Mouse (Mus musculus) lung, postnatal 0 days (tissue): ENCODE measurements at regions not wholly inside any gene's neighbourhood (a gene's known extent, or its start where the extent isn't known, plus 50 kb on each side); places are given as distances from the start of the nearest gene placed in this dataset.

ENCODE experiments used
- ATAC-seq: fragments of 200-750 bp; cut with Nextera tagmentation; 2 replicates; pipeline ENCODE4 v1.8.0; 2017; ENCODE audit warnings: moderate library complexity
- DNase-seq: peaks from one replicate; pipeline ENCODE4 v3.0.0-alpha.2; 2016; ENCODE audit warnings: low spot score
- H3K27ac ChIP-seq: fragments of 300-500 bp; sonication (generic); 2 replicates; pipeline ENCODE4 v1.5.1; 2014; ENCODE audit warnings: antibody characterized with exemption, mild to moderate bottlenecking, low read length, mixed read lengths
- H3K27me3 ChIP-seq: fragments of 300-500 bp; sonication (generic); replicated peaks from 2 replicates; pipeline ENCODE4 v1.6.1; 2014; ENCODE audit warnings: low read length, mixed read lengths; ENCODE audit not compliant: insufficient read depth
- H3K36me3 ChIP-seq: fragments of 300-500 bp; sonication (generic); 2 replicates; pipeline ENCODE4 v1.6.1; 2014; ENCODE audit warnings: low read length, mixed read lengths; ENCODE audit not compliant: insufficient read depth
- H3K4me1 ChIP-seq: fragments of 300-500 bp; sonication (generic); 2 replicates; pipeline ENCODE4 v1.6.1; 2014; ENCODE audit warnings: antibody characterized with exemption, low read depth, low read length, mixed read lengths; ENCODE audit not compliant: insufficient read depth
- H3K4me2 ChIP-seq: fragments of 300-500 bp; sonication (generic); replicated peaks from 2 replicates; pipeline ENCODE4 v1.6.1; 2014; ENCODE audit warnings: low read depth, mild to moderate bottlenecking, low read length, moderate library complexity, mixed read lengths
- H3K4me3 ChIP-seq: fragments of 300-500 bp; sonication (generic); 2 replicates; pipeline ENCODE4 v1.5.1; 2014; ENCODE audit warnings: low read depth, low read length
- H3K9ac ChIP-seq: fragments of 300-500 bp; sonication (generic); replicated peaks from 2 replicates; pipeline ENCODE4 v1.6.1; 2014; ENCODE audit warnings: low read depth, mild to moderate bottlenecking
- H3K9me3 ChIP-seq: fragments of 300-500 bp; sonication (generic); 2 replicates; pipeline ENCODE4 v1.6.1; 2016; ENCODE audit warnings: low read length, mixed read lengths
- CTCF ChIP-seq: IDR thresholded peaks from 2 replicates; pipeline ENCODE4 v1.5.1; 2016; ENCODE audit warnings: antibody characterized with exemption, mild to moderate bottlenecking
- EP300 ChIP-seq: IDR thresholded peaks from 2 replicates; pipeline ENCODE4 v1.6.1; 2016; ENCODE audit warnings: antibody characterized with exemption, mild to moderate bottlenecking, control low read depth
- WGBS: fragments of 180-500 bp; shearing (Covaris S2); extraction: QIAGEN DNeasy Blood & Tissue Kit; methylation state at CpG from one replicate; pipeline ENCODE4 v1.1.7; 2014; 5-methylcytosine and 5-hydroxymethylcytosine counted together

DNA sequence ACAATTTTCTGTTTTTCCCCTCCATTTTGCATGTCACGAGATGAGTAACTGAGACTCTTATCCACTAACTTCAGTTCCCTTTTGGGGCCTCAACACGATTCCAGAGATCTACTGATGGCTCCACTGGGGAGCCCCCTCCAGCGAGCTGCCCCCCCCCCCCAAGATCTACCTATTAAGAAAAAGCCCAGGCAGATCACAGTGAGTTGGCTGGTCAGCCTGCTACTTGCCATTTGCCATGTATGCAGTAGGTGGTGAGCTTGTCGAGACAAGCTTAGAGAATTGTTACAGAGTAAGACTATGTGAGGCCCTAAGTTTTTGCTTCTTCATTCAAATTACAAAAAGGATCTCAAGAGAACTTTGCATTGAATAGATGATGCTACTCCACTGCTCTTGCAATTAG, 426.3 kb upstream of the Ubash3b start:
- no peaks in the 10 kb centered on the region for H3K27me3 ChIP-seq
- H3K36me3 ChIP-seq, result no peaks in the 10 kb centered on the region
- no peak overlapping the region for H3K9ac ChIP-seq
- H3K9me3 ChIP-seq, result no peaks in the 10 kb centered on the region
- TF ChIP-seq CTCF (no peak), EP300 (no peak)
- DNase-seq, result no peak
- 63% methylated on average over 4 of the region's 4 CpGs for WGBS
- no peak overlapping the region for H3K27ac ChIP-seq
- no peaks in the 10 kb centered on the region for H3K4me1 ChIP-seq
- no peak overlapping the region for H3K4me3 ChIP-seq
- no peak for ATAC-seq
- no peak overlapping the region for H3K4me2 ChIP-seq

DNA sequence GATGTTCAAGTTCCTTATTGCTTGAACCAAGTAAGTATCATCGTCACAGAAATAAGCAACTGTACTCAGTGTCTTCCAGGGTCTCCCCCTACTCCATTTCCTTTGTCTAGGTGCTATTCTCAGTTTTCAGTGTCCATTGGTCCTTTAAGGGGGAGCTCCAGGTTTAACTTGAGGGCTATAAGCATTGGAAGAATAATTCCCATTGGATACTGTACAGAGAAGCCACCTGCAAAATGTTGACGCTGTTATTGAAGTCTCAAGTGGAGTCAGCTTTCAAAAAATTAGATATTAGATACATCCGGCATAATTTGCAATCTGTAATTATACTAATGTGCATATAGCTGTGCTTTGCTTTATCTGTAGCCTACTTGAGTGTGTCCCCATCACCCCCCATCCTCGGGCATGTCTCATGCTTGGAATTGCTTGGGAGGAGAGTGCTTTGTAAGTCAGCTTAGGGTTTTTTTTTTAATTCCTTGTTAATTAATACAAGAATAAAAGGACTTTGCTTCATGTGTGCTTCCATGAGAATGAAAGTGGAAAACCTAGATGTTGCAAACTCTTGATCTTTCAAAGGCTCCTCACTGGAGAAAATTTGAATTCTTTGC, 425.6 kb upstream of the Ubash3b start:
- H3K27me3 ChIP-seq, result no peaks in the 10 kb centered on the region
- H3K4me3 ChIP-seq, result no peak overlapping the region
- no peak overlapping the region for H3K4me2 ChIP-seq
- WGBS, result 70% methylated on average over 4 of the region's 4 CpGs
- ATAC-seq (no peak), DNase-seq (no peak)
- no peak overlapping the region for H3K9ac ChIP-seq
- no peaks in the 10 kb centered on the region for H3K36me3 ChIP-seq
- TF ChIP-seq CTCF (no peak), EP300 (no peak)
- no peaks in the 10 kb centered on the region for H3K4me1 ChIP-seq
- H3K27ac ChIP-seq, result no peak overlapping the region
- H3K9me3 ChIP-seq, result no peaks in the 10 kb centered on the region

DNA sequence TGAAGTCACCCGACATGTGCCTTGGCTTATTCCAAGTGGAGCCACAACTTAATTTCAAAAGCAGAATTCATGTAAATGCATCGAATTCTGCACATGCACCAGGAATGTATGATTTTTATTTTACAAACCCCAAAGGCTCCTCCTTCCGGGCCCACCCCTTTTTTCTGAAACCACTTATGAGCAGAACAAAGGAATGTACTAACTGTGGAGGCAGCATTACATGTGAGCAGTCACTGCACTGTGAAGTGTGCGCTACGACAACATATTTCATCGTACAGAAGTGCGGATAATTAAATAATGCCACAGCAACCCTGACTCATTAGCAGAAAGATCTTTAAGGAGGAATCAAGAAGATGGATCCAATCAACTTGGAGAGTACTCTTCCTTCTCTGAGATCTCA, 424.8 kb upstream of the Ubash3b start:
- Histone ChIP-seq H3K36me3 (no peaks in the 10 kb centered on the region), H3K9ac (no peak overlapping the region), H3K9me3 (no peaks in the 10 kb centered on the region), H3K4me2 (peak overlapping the region; percentile 32; the same call in 1 of the 2 replicates), H3K4me1 (no peaks in the 10 kb centered on the region), H3K27me3 (no peaks in the 10 kb centered on the region), H3K27ac (no peak overlapping the region), H3K4me3 (no peak overlapping the region)
- TF ChIP-seq EP300 (no peak), CTCF (no peak)
- ATAC-seq (peak; percentile 56; the same call in 1 of the 2 replicates), DNase-seq (peak; percentile 52)
- 61% methylated on average over 7 of the region's 7 CpGs for WGBS

DNA sequence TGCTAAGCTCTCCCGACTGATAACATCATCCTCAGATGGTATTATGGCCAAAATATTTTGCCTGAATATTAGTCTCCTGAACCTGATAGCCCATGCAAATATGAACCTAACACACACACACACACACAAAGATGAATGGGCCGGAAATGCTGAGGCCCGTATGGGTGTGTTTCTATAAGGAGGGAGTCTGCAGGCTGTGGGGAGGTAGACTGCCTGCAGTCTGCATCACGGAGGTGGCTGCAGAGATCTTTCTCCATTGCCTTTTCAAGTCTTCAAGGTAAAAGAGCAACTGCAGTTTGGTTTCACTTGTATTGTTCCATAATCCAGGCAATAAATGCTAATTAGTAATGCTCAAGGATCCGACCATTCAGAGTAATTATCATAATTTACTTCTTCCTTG, 424.3 kb upstream of the Ubash3b start:
- H3K9me3 ChIP-seq, result no peaks in the 10 kb centered on the region
- DNase-seq (no peak), ATAC-seq (no peak)
- no peak overlapping the region for H3K27ac ChIP-seq
- no peaks in the 10 kb centered on the region for H3K36me3 ChIP-seq
- 54% methylated on average over 5 of the region's 5 CpGs for WGBS
- H3K4me1 ChIP-seq, result no peaks in the 10 kb centered on the region
- no peak overlapping the region for H3K9ac ChIP-seq
- H3K4me3 ChIP-seq, result no peak overlapping the region; the same call in 1 of the 2 replicates
- H3K27me3 ChIP-seq, result no peaks in the 10 kb centered on the region
- peak overlapping the region; percentile 32; the same call in 1 of the 2 replicates for H3K4me2 ChIP-seq
- TF ChIP-seq CTCF (no peak), EP300 (no peak)

DNA sequence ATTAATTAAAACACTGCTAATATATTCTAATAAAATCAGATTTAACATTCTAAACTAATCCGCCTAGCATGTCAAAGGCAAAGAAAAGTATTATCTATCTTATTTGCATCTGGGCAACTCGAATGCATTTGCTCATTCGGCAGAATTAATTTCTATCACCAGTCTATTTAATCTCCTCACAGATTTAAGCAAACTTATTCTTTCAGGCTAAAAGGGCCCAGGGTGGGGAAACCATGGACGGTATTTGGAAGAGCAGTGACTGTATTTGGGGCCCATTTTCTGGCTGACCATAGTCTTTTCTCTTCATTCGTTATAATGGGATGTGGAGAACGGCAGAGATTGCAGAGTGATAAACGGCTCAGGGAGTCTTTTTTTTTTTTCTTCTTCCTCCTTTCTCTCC, 423.5 kb upstream of the Ubash3b start:
- H3K9me3 ChIP-seq, result no peaks in the 10 kb centered on the region
- no peaks in the 10 kb centered on the region for H3K27me3 ChIP-seq
- 56% methylated on average over 7 of the region's 7 CpGs for WGBS
- H3K4me2 ChIP-seq, result no peak overlapping the region
- no peaks in the 10 kb centered on the region for H3K36me3 ChIP-seq
- H3K4me3 ChIP-seq, result no peak overlapping the region
- H3K27ac ChIP-seq, result no peak overlapping the region
- H3K4me1 ChIP-seq, result no peaks in the 10 kb centered on the region
- DNase-seq (no peak), ATAC-seq (no peak)
- TF ChIP-seq CTCF (no peak), EP300 (no peak)
- H3K9ac ChIP-seq, result no peak overlapping the region

DNA sequence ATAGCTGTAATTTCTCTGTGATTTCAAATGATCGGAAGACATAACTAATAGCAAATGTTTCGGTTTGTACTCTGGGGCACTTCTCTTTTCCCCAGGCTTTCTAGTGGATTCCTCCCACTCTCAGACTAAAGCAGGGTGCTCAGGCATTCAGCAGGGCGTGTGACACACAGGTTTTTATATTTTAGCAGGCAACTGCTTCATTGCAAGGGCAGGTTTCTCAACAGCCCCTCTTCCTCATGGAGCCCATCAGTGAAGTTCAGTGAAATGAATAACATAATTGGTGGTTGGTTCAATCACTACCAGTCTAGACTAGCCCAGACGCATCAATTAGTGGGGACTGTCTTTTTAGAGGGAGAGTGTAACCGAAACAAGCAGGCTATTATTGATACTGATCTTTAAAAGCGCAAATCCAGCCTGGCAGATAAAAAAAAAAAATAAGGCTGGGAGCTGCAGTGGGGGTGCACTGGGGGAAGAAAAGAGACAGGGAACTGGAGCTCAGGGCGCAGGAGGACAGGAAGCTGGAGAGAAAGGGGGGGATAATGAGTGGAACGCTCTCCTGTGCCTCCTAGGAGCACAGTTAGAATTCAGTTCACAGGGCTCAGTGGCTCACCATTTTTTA, 422.3 kb upstream of the Ubash3b start:
- Histone ChIP-seq H3K4me3 (peak overlapping the region; percentile 16), H3K4me2 (peak overlapping the region; percentile 40), H3K9ac (no peak overlapping the region), H3K4me1 (0 out of 2 replicates have a peak, but pooled peaks cover 3% of the 10 kb centered on the region), H3K27ac (peak overlapping the region; percentile 62), H3K27me3 (0 out of 2 replicates have a peak, but pooled peaks cover 4% of the 10 kb centered on the region), H3K36me3 (no peaks in the 10 kb centered on the region), H3K9me3 (no peaks in the 10 kb centered on the region)
- 23% methylated on average over 8 of the region's 8 CpGs for WGBS
- ATAC-seq, result no peak
- TF ChIP-seq EP300, result no peak
- TF ChIP-seq CTCF, result no peak
- peak; percentile 41 for DNase-seq
